ENCODE assay signal across 17 mouse cellular contexts in genomic region chr4:76608246-76608645, GRCm38 (mm10).
DNase-seq lines count a peak whose midpoint lies in the region; ATAC-seq and TF ChIP-seq lines count a peak whose summit lies in the region.
"Had no signal": no experiment of that assay in that cellular context is flagged by ENCODE, and none has a peak within 500 bp of the region (broad histone marks: within the 10 kb centered on the region; RNA-seq: fewer than 3 reads in every experiment).

No protein-coding gene starts in this region.

- intact Hi-C loops in gastrocnemius, postnatal 14 days (cut with DNase I; ENCODE audit: low total_unique reads) = no loop called here

- no peaks in the 10 kb centered on the region for H3K36me3 ChIP-seq in stomach, embryonic 16.5 days (ENCODE audit: control insufficient read depth, insufficient read depth, low read length)
- no peaks in the 10 kb centered on the region for H3K36me3 ChIP-seq in stomach, postnatal 0 days (ENCODE audit: control insufficient read depth, insufficient read depth, low read length)
- H3K36me3 ChIP-seq: hindbrain, embryonic 15.5 days; liver, embryonic 13.5 days; midbrain, embryonic 10.5 days had no signal

- no peak for DNase-seq in frontal cortex, adult 2 months (ENCODE audit: extremely low spot score in 1 of 2, low spot score in 1 of 2)
- peak; percentile 6 for DNase-seq in layer of hippocampus, adult 11-12 months (ENCODE audit: low spot score)
- no peak for DNase-seq in layer of hippocampus, postnatal 36 days
- DNase-seq in stomach, postnatal 0 days (ENCODE audit: low spot score) = no peak
- DNase-seq in liver = no peak
- no peak for DNase-seq in gastrocnemius, postnatal 14 days
- DNase-seq: adrenal gland, postnatal 25 days; cerebellum, adult 9-11 months; forebrain, postnatal 0 days; gastrocnemius, postnatal 25 days; kidney, adult 9 months; liver, embryonic 13.5 days; thymus, postnatal 4 days had no signal

- no peak for TF ChIP-seq EP300 in stomach, postnatal 0 days (optimal IDR thresholded peaks at IDR 0.05)

- H3K27me3 ChIP-seq in stomach, embryonic 16.5 days (ENCODE audit: control insufficient read depth, insufficient read depth, low read length) = no peaks in the 10 kb centered on the region
- no peaks in the 10 kb centered on the region for H3K27me3 ChIP-seq in stomach, postnatal 0 days (ENCODE audit: control insufficient read depth, insufficient read depth, low read length)
- H3K27me3 ChIP-seq: hindbrain, embryonic 15.5 days; liver, embryonic 13.5 days had no signal

- peak overlapping the region; percentile 20; the same call in 1 of the 2 replicates for H3K4me2 ChIP-seq in stomach, embryonic 16.5 days (ENCODE audit: low read depth, low read length)
- H3K4me2 ChIP-seq in stomach, postnatal 0 days (replicated peaks; ENCODE audit: low read depth) = no peak overlapping the region
- H3K4me2 ChIP-seq: hindbrain, embryonic 15.5 days; liver, embryonic 13.5 days had no signal

- H3K9me3 ChIP-seq in stomach, embryonic 16.5 days (replicated peaks; ENCODE audit: control insufficient read depth, low read length) = no peaks in the 10 kb centered on the region
- H3K9me3 ChIP-seq in stomach, postnatal 0 days (ENCODE audit: control insufficient read depth, low read length) = no peaks in the 10 kb centered on the region
- H3K9me3 ChIP-seq: hindbrain, embryonic 15.5 days; liver, embryonic 13.5 days; midbrain, embryonic 10.5 days had no signal

- ATAC-seq in frontal cortex, adult (ENCODE audit: low TSS enrichment) = peak; percentile 78
- no peak for ATAC-seq in stomach, embryonic 16.5 days (ENCODE audit: insufficient read depth, low FRiP score)
- ATAC-seq in stomach, postnatal 0 days (ENCODE audit: low FRiP score, low TSS enrichment) = no peak
- ATAC-seq: forebrain, postnatal 0 days had no signal

- no peaks in the 10 kb centered on the region for H3K4me1 ChIP-seq in stomach, embryonic 16.5 days (ENCODE audit: control insufficient read depth, insufficient read depth, low read length)
- no peaks in the 10 kb centered on the region for H3K4me1 ChIP-seq in stomach, postnatal 0 days (replicated peaks; ENCODE audit: control insufficient read depth, insufficient read depth)
- H3K4me1 ChIP-seq: hindbrain, embryonic 15.5 days; liver, embryonic 13.5 days; midbrain, embryonic 10.5 days had no signal

- H3K4me3 ChIP-seq in stomach, embryonic 16.5 days (replicated peaks; ENCODE audit: low read length) = no peak overlapping the region; the same call in 1 of the 2 replicates
- no peak overlapping the region for H3K4me3 ChIP-seq in stomach, postnatal 0 days (ENCODE audit: low read depth, low read length)
- H3K4me3 ChIP-seq: hindbrain, embryonic 15.5 days; liver, embryonic 13.5 days; midbrain, embryonic 10.5 days had no signal

- no peak overlapping the region for H3K27ac ChIP-seq in stomach, embryonic 16.5 days (ENCODE audit: low read length)
- H3K27ac ChIP-seq in stomach, postnatal 0 days (replicated peaks) = no peak overlapping the region
- H3K27ac ChIP-seq: hindbrain, embryonic 15.5 days; liver, embryonic 13.5 days; midbrain, embryonic 10.5 days had no signal

- 37% methylated on average over 7 of the region's 7 CpGs for WGBS in stomach, embryonic 16.5 days
- 43% methylated on average over 7 of the region's 7 CpGs for WGBS in stomach, postnatal 0 days

- TF ChIP-seq CTCF in stomach, postnatal 0 days (IDR thresholded peaks at IDR 0.05; ENCODE audit: low read depth) = no peak

- H3K9ac ChIP-seq in stomach, embryonic 16.5 days (ENCODE audit: low read length) = 0 out of 2 replicates have a peak overlapping the region, but pooled peaks have one; percentile 5
- H3K9ac ChIP-seq in stomach, postnatal 0 days (ENCODE audit: low read length) = no peak overlapping the region
- H3K9ac ChIP-seq: forebrain, postnatal 0 days; hindbrain, embryonic 15.5 days; liver, embryonic 13.5 days had no signal
